Mouse (Mus musculus) CH12.LX (cell line): ENCODE measurements around the gene Adam22.

Experiments used
- BHLHE40 ChIP-seq: IDR thresholded peaks from 2 replicates; pipeline ENCODE4 v1.6.1; 2011; ENCODE audit warnings: mild to moderate bottlenecking, low read depth, low read length, improper control_type of control experiment
- CTCF ChIP-seq, 2 experiments: IDR thresholded peaks in 1 of 2; conservative IDR thresholded peaks in 1 of 2; 2 replicates each; pipeline ENCODE4 v1.5.1; 2011 to 2012; ENCODE audit warnings: low read depth in 2 of 2, low read length in 2 of 2, improper control_type of control experiment in 1 of 2, inconsistent platforms in 1 of 2, mild to moderate bottlenecking in 1 of 2, moderate library complexity in 1 of 2
- EP300 ChIP-seq: IDR thresholded peaks from 2 replicates; pipeline ENCODE4 v1.6.1; 2011; ENCODE audit warnings: low read length, improper control_type of control experiment
- POLR2A ChIP-seq: IDR thresholded peaks from 2 replicates; pipeline ENCODE4 v1.6.1; 2011; ENCODE audit warnings: low read depth, mild to moderate bottlenecking, improper control_type of control experiment, low read length
- TCF12 ChIP-seq: IDR thresholded peaks from 2 replicates; pipeline ENCODE4 v1.6.1; 2014; ENCODE audit warnings: low read depth, mild to moderate bottlenecking, inconsistent platforms, low read length, improper control_type of control experiment
- USF1 ChIP-seq: IDR thresholded peaks from 2 replicates; pipeline ENCODE4 v1.6.1; 2014; ENCODE audit warnings: low read depth, mild to moderate bottlenecking, inconsistent platforms, low read length, improper control_type of control experiment
- ZKSCAN1 ChIP-seq: IDR thresholded peaks from 2 replicates; pipeline ENCODE4 v1.6.1; 2012; ENCODE audit warnings: low read depth, inconsistent platforms, low read length, improper control_type of control experiment, borderline replicate concordance

DNA sequence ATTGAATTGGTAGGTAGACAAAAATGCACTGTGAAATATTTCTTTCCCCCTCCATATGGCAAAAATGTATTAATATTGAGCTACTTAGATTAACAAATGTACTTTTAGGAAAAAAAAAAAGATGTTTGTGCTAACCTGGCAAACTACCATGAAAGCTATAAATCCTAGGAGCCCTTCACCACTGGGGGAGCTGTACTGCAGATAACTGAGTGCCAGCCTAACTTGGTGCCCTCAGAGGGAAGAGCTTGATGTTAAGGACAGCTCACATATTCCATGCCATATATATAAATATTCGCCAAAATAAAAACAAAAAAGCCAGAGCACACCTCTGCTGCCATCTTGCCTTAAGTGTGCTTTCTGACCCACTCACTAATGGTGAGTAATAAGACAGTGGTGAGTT, 5.6 kb downstream of the Adam22 start:
- TF ChIP-seq USF1, result no peak
- TF ChIP-seq POLR2A, result no peak
- TF ChIP-seq TCF12, result no peak
- TF ChIP-seq CTCF (conservative IDR thresholded peaks at IDR 0.05 in 1 of 2, IDR thresholded peaks at IDR 0.05 in 1 of 2; ENCODE audit: low read depth in 2 of 2, low read length in 2 of 2), result peak in 1 of 2 experiments; percentile 60; a peak in 2 of 4 replicates
- TF ChIP-seq ZKSCAN1, result no peak
- TF ChIP-seq BHLHE40, result no peak
- no peak for TF ChIP-seq EP300
